Mouse (Mus musculus): ENCODE data around the gene Lrrc52. TPM values are rescaled to one million over a fixed set of nuclear protein-coding genes. Genes with fewer than 3 reads are reported as not detected.
A peak's percentile ranks its signal among the peaks of the same experiment; 100 is the strongest.

Lrrc52 gene
- total and polyA plus RNA-seq, 3 experiments, result not detected

DNA sequence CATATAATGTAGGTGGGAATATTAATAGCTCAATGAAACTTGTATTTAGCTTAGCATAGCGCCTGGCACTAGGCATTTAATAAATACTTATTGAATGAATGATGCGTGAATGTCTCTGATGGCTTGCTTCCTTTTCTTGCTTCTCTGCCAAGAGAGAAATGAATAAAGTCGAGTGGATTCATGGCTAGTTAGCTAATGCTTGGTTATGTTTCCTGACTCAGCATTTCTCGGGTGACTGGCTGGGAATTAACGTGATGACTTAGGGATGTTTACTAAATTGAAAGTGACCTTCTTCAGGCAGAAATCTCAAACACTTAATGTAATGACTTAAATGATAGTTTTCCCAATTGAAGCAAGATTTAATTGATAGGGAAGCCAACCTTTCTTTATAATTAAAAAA lies 1.3 kb upstream of the Lrrc52 start:
- peaks cover 75% of the 10 kb centered on the region for H3K27me3 ChIP-seq (replicated peaks)
- no peaks in the 10 kb centered on the region for H3K79me2 ChIP-seq (replicated peaks; ENCODE audit: control insufficient read depth, extremely low read depth, insufficient read depth, poor library complexity, severe bottlenecking)
- H3K36me3 ChIP-seq (replicated peaks in 1 of 2; ENCODE audit: control insufficient read depth in 1 of 2, insufficient read depth in 1 of 2, low read length in 1 of 2), result no peaks in the 10 kb centered on the region
- no peak overlapping the region for H3K4me2 ChIP-seq (ENCODE audit: insufficient read depth, low read depth, poor library complexity, severe bottlenecking)
- TF ChIP-seq ZKSCAN1 (IDR thresholded peaks at IDR 0.05; ENCODE audit: borderline replicate concordance, low read depth, low read length), result no peak
- TF ChIP-seq CHD2 (IDR thresholded peaks at IDR 0.05; ENCODE audit: low read length), result no peak
- no peak for TF ChIP-seq MAZ (IDR thresholded peaks at IDR 0.05; ENCODE audit: low read depth, low read length)
- TF ChIP-seq MEF2A (IDR thresholded peaks at IDR 0.05; ENCODE audit: borderline replicate concordance, low read depth, low read length), result no peak
- TF ChIP-seq USF2 (conservative IDR thresholded peaks at IDR 0.05; ENCODE audit: low read depth, low read length), result no peak
- TF ChIP-seq GABPA (IDR thresholded peaks at IDR 0.05; ENCODE audit: insufficient replicate concordance, low read depth, low read length), result no peak
- TF ChIP-seq MAFK (IDR thresholded peaks at IDR 0.05; ENCODE audit: insufficient replicate concordance, low read length), result peak; percentile 87
- TF ChIP-seq MXI1 (IDR thresholded peaks at IDR 0.05; ENCODE audit: low read depth, low read length), result no peak
- TF ChIP-seq ZC3H11A (IDR thresholded peaks at IDR 0.05; ENCODE audit: low read depth, low read length), result no peak
- DNase-seq (ENCODE audit: extremely low read depth), result no peak
- H3K9me3 ChIP-seq (replicated peaks; ENCODE audit: low read length), result no peaks in the 10 kb centered on the region
- no peak overlapping the region for H3K27ac ChIP-seq (ENCODE audit: insufficient read depth, low read depth)
- dilution Hi-C loops (cut with MboI; ENCODE audit: extremely low pct_ligation_motif_present, extremely low pct_unique_long_range_greater_than_20kb, low sequenced_read_pairs) (no loop called here), in situ Hi-C loops (cut with MboI; ENCODE audit: low pct_ligation_motif_present, low pct_unique_long_range_greater_than_20kb, low sequenced_read_pairs) (no loop called here)
- H3K4me1 ChIP-seq (ENCODE audit: control insufficient read depth in 1 of 2, insufficient read depth in 2 of 2), result no peaks in the 10 kb centered on the region
- no peak overlapping the region for H3K4me3 ChIP-seq (replicated peaks in 1 of 3; ENCODE audit: low read depth in 2 of 3, low read length in 2 of 3, poor library complexity in 1 of 3)
- no peak overlapping the region for H3K9ac ChIP-seq (ENCODE audit: insufficient read depth, low read depth)

DNA sequence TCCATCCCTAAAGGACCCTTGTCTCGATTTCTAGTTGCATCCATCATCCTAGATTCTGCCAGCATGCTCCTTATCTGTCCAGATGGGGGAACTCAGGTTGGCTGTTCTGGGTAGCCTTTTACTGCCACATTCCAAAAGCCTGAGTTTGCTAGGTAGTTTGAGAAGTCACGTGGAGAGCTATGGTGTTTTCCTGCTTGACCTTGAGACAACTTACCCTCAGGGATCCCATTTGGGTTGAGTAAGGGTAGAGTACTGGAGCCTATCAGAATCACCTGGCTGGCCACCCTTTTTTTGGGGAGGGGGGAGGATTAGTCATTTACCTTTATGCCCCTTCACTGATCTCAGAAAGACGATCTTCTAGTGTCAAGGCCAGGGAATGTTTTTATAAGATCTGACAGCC lies 9.3 kb downstream of the Lrrc52 start:
- no peak for DNase-seq (ENCODE audit: extremely low read depth)
- Histone ChIP-seq H3K4me2 (ENCODE audit: insufficient read depth, low read depth, poor library complexity, severe bottlenecking) (no peak overlapping the region), H3K27me3 (replicated peaks) (peaks cover 87% of the 10 kb centered on the region), H3K4me1 (ENCODE audit: control insufficient read depth in 1 of 2, insufficient read depth in 2 of 2) (no peaks in the 10 kb centered on the region), H3K9me3 (replicated peaks; ENCODE audit: low read length) (no peaks in the 10 kb centered on the region), H3K36me3 (replicated peaks in 1 of 2; ENCODE audit: control insufficient read depth in 1 of 2, insufficient read depth in 1 of 2, low read length in 1 of 2) (no peaks in the 10 kb centered on the region), H3K79me2 (replicated peaks; ENCODE audit: control insufficient read depth, extremely low read depth, insufficient read depth, poor library complexity, severe bottlenecking) (no peaks in the 10 kb centered on the region), H3K4me3 (replicated peaks in 1 of 3; ENCODE audit: low read depth in 2 of 3, low read length in 2 of 3, poor library complexity in 1 of 3) (no peak overlapping the region), H3K27ac (ENCODE audit: insufficient read depth, low read depth) (no peak overlapping the region), H3K9ac (ENCODE audit: insufficient read depth, low read depth) (no peak overlapping the region)
- in situ Hi-C loops (cut with MboI; ENCODE audit: low pct_ligation_motif_present, low pct_unique_long_range_greater_than_20kb, low sequenced_read_pairs), result no loop called here
- dilution Hi-C loops (cut with MboI; ENCODE audit: extremely low pct_ligation_motif_present, extremely low pct_unique_long_range_greater_than_20kb, low sequenced_read_pairs), result no loop called here
- TF ChIP-seq MYC (IDR thresholded peaks at IDR 0.05; ENCODE audit: low read depth, low read length), result no peak
- TF ChIP-seq CHD2 (IDR thresholded peaks at IDR 0.05; ENCODE audit: low read length), result no peak
- no peak for TF ChIP-seq UBTF (IDR thresholded peaks at IDR 0.05; ENCODE audit: low read depth, low read length)
- no peak for TF ChIP-seq NRF1 (IDR thresholded peaks at IDR 0.05; ENCODE audit: low read depth, low read length)
- TF ChIP-seq SMC3 (IDR thresholded peaks at IDR 0.05; ENCODE audit: low read depth, low read length), result no peak
- no peak for TF ChIP-seq IRF4 (IDR thresholded peaks at IDR 0.05; ENCODE audit: low read depth, low read length)
- TF ChIP-seq ZNF384 (IDR thresholded peaks at IDR 0.05; ENCODE audit: low read depth, low read length), result no peak
- TF ChIP-seq ZC3H11A (IDR thresholded peaks at IDR 0.05; ENCODE audit: low read depth, low read length), result no peak
- TF ChIP-seq JUND (conservative IDR thresholded peaks at IDR 0.05; ENCODE audit: low read depth, low read length), result no peak
- TF ChIP-seq ETS1 (conservative IDR thresholded peaks at IDR 0.05; ENCODE audit: low read depth, low read length), result no peak
- TF ChIP-seq E2F4 (IDR thresholded peaks at IDR 0.05; ENCODE audit: insufficient replicate concordance, low read depth, low read length), result no peak
- no peak for TF ChIP-seq CTCF (conservative IDR thresholded peaks at IDR 0.05 in 1 of 2, IDR thresholded peaks at IDR 0.05 in 1 of 2; ENCODE audit: low read depth in 2 of 2, low read length in 2 of 2)
- TF ChIP-seq MAFK (IDR thresholded peaks at IDR 0.05; ENCODE audit: insufficient replicate concordance, low read length), result no peak
- no peak for TF ChIP-seq ZKSCAN1 (IDR thresholded peaks at IDR 0.05; ENCODE audit: borderline replicate concordance, low read depth, low read length)
- no peak for TF ChIP-seq MEF2A (IDR thresholded peaks at IDR 0.05; ENCODE audit: borderline replicate concordance, low read depth, low read length)

Data from CH12.LX (cell line).